Mouse (Mus musculus): ENCODE measurements at regions not wholly inside any gene's neighbourhood (a gene's known extent, or its start where the extent isn't known, plus 50 kb on each side); places are given as distances from the start of the nearest gene placed in this dataset.

DNA sequence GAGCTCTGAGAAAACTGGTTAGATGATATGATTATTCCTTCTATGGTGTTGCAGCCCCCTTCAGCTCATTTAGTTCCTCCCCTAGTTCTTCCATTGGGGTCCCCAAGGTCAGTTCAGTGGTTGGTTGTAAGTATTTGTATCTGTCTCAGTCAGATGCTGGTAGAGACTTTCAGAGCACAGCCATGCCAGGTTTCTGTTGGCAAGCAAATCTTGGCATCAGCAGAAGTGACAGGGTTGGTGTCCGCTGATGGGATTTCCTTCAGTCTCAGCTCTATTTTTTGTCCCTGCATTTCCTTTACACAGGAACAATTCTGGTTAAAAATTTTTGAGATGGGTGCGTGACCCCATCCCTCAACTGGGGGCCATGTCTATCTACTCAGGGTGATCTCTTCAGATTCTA lies 55.3 kb upstream of the Spaca1 start:
- in situ Hi-C loops (cut with MboI, MseI) = no loop called here

DNA sequence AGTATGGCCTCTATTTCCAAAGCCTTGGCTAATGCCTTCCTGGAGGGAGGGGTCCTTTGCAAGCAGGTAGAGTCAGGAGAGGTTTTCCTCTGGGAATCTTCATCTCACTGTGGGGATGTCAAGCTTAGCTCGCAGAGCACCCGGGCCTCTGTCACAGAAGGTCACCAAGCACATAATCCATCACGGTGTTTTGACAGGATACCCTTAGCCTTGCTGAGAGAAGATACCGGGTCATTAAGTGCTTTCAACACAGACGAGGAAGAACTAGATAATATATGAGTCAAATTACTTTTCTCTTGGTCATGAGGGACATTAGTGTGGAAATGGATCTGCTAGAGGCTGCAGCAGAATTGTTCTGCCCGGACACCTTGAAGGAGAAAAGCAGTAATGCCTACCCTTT lies 64.3 kb upstream of the Spaca1 start:
- in situ Hi-C loops (cut with MboI, MseI) = no loop called here

DNA sequence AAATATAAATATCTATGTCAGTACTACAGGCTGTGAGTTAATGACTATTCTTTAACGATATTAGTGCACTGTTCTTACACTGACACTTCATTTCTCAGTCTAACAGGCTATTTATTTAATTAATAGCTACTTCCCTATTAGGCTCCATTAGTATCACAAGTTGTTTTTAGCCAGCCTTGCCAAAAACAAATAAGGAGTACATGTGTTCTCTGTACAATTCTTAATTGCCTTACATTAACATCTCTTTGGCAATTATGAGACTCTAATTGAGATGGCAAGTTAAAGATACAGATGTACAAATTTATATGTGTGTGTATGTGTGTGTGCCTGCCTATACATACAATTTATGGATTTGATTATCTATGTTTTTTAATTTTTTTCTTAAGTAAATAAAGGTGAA lies 67.1 kb upstream of the Spaca1 start:
- in situ Hi-C loops (cut with MboI, MseI) = no loop called here

DNA sequence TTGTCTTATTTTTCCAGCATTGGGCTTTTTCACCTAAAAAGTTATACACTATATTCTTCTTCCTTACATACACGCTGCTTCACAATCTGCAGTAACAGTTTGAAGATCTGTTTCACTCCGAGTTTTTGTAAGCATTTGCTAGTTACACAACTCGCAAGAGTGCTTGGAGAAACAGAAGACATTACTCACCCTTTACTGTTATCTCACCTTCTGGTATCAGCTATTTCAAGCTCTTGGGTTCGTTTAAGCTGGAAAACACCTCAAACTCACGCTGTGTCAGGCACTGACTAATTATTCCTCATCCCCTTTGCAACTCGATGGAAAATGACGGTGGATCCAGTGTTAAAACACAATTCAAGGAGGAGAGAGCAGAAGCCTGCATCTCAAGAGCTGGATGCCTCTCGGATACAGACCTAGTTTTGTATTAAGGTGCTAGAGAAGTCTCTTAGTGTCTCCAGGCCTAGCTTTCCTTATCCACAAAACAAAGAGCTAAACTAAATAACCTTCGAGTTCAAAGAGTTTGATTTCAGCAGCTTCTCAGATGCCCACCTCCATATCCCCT lies 73.0 kb upstream of the Spaca1 start:
- in situ Hi-C loops (cut with MboI, MseI) = no loop called here

DNA sequence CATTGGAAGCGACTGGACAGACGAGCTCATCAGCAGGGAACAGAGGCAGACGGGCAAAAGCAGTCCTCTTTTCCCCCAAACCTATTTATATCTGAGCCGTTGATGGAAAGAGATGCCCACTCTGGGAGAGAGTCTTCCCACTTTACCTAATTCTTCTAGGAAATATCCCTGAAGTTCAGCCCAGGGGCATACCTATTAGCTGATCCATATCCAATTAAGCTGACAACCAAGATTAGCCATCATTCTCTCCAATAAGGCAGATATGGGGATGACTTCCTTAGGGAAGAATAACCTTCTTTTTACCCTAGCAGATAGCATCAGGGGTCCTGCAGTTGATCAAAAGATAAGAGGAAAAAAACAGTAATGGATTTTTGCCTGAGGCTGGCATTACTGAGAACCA lies 78.2 kb upstream of the Spaca1 start:
- in situ Hi-C loops (cut with MboI, MseI) = no loop called here

DNA sequence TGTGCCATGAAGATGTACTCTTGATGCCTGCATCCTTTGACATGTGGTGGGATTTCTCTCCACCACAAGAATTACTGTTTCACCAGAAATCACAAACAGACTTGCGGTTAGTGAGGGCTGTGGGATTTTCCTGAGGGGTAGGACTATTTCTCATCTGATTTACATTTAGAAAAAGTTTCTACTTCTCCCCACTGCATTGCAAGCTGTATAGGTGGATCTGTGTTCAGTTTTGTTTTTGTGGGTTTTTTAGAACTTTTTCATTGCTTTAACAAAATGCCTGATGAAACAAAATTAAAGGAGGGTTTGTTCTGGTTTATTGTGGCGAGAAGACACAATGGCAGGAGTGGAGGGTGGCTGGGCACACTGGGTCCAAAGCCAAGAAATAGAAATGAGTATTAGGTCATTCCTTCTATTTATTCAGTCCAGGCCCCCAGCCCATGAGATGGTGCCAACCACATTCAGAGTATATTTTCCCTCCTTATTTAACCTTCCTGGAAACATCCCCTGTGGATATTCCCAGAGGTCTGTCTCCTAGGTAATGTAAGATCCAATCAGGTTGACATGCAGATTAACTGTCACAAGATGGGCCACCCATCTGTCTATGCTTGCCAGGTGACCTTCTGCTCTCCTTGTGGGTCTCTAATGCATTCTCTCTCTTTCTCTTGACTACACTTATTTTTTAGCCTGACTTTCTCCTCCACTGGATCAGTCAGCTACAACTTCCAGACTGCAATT lies 96.3 kb upstream of the Spaca1 start:
- in situ Hi-C loops (cut with MboI, MseI) = no loop called here

DNA sequence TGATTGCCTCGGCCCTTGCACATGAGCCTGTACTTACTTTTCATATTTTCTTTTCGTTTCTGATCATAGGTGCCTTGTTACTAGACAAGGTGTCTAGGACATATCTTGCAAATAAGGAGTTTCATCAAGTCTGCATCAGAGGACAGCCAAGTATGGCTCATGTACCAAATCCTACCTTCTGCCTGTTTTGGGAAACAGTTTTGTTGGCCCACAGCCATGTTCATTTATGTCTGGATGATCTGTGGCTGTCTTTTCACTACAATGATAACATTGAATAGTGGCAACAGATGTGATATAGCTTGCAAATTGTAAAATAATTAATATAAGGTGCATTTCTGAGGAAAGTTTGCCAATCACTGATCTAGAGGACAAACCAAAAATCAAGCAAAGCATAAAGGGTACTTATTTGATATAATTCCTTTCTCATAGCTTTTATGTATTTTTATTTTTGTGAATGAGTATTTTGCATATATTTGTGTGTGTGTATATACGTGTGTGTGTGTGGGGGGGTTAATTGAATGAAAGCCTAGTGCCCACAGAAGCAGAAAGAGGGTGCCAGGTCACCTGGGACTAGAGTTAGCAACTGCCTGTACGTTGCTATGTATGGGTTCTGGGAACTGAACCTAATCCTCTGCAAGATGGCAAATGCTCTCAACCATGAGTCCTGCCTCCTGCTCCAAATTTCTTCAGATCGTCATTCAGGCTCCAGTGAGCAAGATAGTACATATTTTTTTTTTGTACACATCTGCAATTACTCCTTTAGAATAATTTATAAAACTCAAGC lies 99.2 kb upstream of the Spaca1 start:
- in situ Hi-C loops (cut with MboI, MseI) = no loop called here

DNA sequence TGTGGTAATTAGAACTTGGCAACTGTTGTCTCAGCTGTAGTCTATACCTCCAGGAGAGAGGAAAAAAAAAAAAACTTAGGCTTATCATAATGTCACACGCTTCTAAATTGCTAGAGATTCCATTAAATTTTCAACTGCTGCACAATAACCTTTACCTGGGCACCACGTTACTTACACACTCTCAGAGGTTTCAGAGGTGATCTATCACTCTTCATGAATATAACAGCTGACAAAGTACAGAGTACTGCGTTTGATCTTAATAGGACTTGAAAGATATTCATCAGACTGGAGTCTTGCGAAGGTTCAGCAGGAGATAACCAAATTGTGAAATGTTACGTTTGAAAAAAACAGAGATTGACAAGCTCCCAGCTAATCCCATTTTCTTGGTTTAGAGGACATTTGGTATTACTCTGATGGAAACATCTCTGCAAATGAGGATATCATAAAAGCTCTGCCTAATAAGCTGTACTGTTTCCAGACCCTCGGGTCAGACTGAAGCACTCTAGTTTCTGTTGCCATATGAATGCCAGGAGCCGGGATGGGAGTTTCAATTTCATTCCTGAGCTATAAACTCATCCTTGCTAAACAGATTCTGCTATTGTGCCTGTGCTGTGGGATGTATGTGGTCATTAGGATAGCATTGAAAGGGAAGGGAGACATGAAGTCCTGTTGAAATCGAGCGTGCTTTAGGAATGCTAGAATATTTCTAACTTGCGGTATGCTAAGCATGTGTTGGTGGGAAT lies 101.8 kb upstream of the Spaca1 start:
- in situ Hi-C loops (cut with MboI, MseI) = no loop called here

DNA sequence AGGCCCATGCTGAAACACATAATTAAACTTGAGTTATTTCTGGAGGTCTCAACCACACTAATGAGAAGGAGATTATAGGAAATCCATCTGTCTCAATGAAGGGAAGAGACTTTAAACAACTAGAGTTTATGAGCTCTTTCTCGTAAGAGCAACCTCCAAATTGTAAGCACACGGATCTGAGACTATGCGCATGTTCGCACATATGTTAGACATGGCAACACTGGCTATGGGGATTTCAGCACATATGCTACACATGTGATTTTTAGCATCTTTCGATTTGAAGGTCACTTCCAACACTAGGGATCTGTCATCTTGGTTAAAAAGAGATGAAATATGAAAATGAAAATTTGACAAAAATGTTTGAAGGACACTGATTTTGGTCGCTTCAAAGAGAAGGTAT lies 105.5 kb upstream of the Spaca1 start:
- in situ Hi-C loops (cut with MboI, MseI) = no loop called here

DNA sequence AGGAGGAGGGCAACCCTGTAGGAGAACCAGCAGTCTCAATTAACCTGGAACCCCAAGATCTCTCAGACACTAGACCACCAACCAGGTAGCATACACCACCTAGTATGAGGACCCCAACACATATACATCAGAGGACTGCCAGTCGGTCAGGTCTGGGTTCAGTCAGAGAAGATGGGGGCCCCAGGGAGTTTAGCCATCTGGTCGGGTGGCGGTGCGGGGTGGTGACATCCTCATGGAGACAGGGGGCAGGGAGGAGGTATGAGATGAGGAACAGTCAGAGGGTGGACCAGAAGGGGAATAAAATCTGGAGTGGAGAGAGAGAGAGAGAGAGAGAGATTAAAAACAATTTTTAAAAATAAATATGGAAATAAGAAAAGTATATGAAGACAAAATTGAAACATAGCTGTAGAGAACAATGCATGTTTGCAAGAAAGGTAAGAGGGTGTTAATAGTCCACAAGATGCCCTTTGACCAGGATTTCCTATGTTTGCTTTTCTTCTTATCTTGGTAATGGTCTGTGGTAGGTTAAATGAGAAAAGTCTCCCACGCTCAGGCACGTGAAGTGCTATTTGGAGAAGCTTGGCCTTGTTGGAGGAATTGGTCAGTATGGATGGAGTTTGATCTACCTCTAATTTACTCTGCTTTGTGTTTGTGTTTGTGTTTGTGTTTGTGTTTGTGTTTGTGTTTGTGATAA lies 108.0 kb upstream of the Spaca1 start:
- in situ Hi-C loops (cut with MboI, MseI) = no loop called here

DNA sequence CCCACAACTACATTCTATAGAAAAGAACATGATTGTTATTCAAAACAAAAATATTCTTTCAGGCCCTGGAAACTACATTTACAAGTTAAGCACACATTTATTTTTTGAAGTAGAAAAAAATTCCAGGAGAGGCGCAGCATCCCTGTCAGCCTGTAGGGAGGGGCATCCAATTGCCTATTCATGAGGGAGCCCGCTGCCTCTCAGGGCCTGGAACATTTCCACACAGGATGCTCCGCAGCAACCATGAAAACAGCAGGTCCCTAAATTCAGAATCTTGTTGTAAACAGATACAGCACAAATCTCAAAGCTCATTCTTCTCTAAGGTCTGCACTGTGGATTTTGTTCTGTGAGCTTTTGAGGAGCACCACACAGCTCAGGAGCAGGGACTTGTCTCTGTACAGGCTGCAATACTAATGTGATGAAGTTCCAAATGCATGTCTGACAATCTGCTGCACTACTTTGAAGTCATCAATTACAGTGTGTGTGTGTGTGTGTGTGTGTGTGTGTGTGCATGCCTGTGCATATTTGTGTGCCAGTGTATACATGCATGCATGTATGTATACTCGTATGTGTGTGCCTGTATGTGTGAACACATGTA lies 121.4 kb upstream of the Spaca1 start:
- in situ Hi-C loops (cut with MboI, MseI) = loop anchor here (5.0 kb wide), 1 partner anchor 86 kb away; no protein-coding TSS in a partner anchor

DNA sequence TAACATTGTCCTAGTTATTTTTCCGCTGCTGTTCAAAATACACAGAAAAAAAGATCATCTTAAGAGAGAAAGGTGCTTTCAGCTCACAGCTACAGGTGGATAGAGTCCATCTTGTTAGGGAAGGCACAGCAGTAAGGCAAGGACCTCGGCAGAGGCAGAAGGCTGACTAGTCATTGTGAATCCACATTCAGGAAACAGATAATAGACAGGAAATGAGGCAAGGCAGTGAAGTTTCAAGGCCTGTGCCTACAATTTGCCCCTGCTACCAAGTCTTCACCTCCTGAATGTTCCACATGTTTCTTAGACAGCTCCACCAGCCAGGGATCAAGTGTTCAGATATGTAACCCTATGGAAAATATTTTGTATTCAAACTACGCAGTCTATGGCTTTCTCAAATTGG lies 122.0 kb upstream of the Spaca1 start:
- in situ Hi-C loops (cut with MboI, MseI) = loop anchor here (5.0 kb wide), 1 partner anchor 85 kb away; no protein-coding TSS in a partner anchor

DNA sequence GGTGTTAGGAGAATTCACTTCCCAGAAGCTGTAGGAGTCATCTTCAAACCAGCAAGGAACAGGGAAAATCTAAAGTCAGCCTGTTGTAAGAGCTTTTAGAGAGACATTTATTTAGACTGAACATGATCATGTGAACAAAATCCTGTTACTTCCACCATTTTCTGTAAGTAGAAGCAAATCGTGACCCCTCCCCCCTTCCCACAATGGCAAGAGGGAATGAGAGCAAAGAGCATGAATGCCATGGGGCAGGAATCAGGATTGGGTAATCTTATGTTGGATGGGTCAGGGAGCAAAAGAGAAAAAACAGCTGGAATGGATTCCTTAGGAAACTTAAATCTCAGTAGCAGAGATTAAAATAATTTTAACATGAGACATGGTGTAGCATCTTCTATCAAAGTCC lies 127.4 kb upstream of the Spaca1 start:
- in situ Hi-C loops (cut with MboI, MseI) = no loop called here

DNA sequence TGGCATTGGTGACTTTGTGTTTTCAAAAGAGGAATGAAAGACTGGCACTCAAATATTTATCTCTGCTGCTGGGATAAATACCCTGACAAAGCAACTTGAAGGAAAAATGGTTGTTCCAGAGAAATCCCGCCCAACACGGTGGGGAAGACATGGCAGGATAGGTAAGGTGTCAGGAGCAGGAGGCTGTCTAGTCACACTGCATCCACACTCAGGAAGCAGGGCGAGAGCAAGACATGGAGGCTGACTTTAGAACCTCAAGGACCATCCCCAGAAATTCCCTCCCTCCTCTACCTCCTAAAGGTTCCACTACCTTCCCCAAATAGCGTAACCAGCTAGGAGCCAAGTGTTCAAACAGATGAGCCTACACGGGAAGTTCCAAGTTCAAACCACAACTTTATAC lies 136.5 kb upstream of the Spaca1 start:
- in situ Hi-C loops (cut with MboI, MseI) = no loop called here

DNA sequence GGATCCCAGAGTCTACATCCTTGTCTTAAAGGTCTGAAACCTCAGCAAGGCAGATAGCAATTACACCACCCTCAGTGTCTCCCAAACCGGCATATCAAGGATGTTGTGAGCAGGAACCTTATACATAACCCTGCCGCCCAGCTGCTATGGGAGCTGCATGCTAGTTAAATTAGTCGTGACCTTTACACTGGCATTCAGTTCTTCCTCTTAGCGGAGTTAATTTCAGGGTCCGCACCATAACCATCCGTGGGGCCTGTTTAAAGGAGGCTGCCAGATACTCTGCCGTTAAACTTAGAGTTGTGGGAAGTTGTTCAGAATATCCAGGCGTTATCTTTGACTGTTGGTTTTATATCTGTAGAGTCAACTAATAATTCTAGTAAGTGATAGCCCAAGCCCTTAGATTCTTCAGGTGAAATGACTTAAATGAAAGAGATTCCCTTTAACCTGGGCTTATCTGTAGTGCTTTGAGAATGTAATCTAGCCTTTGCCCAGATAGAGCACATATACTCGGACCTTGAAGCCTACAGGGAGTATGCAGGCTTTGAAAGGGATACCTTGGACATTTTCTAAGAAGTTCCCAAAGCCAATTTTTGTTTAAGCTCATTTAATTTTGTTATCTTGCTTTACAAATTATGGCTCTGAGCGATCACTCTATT lies 153.3 kb upstream of the Spaca1 start:
- in situ Hi-C loops (cut with MboI, MseI) = no loop called here

DNA sequence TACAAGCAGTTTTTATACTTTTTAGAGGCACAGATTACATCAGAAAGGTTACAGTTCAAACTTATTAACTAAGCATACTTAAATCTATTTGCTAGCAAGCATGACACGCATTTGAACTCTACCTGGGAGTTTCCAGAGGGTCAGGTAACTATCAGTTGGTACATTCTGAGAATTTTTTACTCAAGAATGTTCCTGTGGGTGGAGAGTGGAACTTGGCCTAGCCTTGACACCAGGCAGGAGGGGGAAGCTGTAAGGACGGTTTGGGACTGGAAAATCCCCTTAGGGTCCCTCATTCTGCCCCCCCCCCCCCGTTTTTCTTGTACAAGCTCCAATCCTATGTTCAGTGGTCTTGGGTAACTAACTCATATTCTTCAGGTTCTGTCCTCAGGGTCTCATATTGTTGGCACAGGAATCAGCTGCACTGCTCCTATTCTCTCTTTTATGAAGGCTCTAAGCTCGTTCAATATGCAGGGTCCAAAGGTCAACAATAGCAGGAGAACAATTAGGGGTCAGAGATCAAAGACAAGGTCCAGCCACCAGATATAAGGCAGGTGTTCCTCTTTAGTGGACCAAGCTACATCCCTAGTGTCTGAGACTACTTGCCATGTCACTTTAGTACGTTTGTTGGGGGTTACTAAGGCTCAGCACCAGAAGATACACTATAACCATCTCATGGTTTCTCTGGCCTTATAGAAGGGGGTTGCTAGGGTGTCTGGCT lies 159.3 kb upstream of the Spaca1 start:
- in situ Hi-C loops (cut with MboI, MseI) = no loop called here

DNA sequence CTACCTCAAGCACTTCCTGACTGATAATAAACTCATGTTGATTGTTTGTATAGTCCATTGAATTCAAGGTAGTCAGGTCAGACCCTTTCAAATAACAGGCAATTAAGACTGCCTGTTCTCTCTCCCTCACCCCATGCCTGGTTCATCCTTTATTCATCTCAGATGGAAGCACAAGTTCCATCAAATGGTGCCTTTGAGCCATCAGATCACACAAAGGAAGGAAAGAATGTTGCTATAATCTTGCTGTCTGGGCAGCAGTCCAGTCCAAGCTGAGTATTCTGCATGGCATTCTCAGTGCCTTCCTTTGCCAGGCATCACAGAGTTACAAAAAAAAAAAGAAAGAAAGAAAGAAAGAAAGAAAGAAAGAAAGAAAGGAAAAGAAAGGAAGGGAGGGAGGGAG lies 163.7 kb upstream of the Spaca1 start:
- in situ Hi-C loops (cut with MboI, MseI) = no loop called here

DNA sequence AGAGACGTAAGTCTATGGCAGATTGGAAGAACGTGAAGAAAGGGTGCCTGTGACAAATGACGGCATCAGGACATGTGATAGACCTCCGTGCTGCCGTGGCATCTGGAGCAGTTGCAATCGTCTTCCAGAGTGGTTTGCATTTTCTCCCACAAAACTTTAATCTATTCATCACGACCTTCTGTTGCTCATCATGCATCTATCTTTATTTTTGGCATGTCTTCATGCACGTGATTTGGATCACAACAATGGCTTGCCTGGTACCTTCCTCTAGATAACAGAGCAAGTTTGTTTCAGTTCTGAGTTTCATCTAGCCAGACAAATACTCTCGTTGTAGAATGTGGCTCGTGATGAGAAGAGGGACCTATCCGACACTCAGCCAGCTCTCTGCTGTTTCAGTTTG lies 164.4 kb upstream of the Spaca1 start:
- in situ Hi-C loops (cut with MboI, MseI) = no loop called here

DNA sequence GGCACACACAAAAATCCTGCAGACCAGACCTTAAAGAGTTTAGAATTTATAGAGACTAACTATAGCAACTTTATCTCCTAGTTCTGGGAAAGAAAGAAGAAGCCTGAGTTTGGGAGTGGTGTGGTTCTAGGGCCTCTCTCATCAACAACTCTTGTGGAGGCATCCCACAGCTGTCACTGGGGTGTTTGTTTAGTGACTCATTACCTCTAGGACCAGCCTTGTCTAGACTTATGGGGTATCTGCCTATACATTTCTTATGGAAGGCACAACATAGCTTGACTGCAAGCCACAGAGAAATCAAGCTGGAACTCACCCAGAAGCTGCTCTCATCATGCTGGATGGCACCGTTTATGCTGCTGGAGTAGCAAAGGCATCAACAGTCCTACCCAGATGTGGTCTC lies 171.9 kb upstream of the Spaca1 start:
- in situ Hi-C loops (cut with MboI, MseI) = no loop called here

Data from T-helper 2 cell (primary cell).